In the genomic region with DNA sequence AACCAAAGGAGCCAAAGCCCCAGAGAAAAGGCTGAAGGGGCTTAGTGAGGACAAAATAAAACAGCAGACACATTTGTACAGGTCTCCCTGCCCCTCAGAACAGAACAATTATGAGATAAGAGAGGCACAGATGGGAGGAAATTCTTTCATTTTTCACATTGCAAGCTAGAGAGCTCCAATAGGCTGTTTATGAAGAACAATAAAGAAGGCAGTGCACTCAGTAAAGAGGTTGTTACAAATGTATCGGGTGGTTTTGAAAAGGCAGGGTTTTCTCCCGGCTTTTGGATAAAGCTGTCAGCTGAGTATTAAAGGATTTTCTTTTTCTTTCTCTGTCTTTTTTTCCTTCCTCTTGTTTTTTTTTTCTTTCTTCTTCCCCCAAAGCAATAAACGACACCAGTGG, we compare ENCODE assay signal across 33 mouse cellular contexts. TPM values are rescaled to one million over a fixed set of nuclear protein-coding genes. Genes with fewer than 3 reads are reported as not detected.
DNase-seq lines count a peak whose midpoint lies in the region; ATAC-seq and TF ChIP-seq lines count a peak whose summit lies in the region.
"Had no signal": no experiment of that assay in that cellular context is flagged by ENCODE, and none has a peak within 500 bp of the region (broad histone marks: within the 10 kb centered on the region; RNA-seq: fewer than 3 reads in every experiment).

No protein-coding gene starts in this region.

- H3K4me3 ChIP-seq in forebrain, embryonic 14.5 days (ENCODE audit: low read depth, low read length), result no peak overlapping the region
- no peak overlapping the region for H3K4me3 ChIP-seq in forebrain, embryonic 10.5 days
- no peak overlapping the region for H3K4me3 ChIP-seq in layer of hippocampus, adult 2 months
- H3K4me3 ChIP-seq: embryonic facial prominence, embryonic 13.5 days; erythroblast, embryonic 14.5 days had no signal

- no peak overlapping the region for H3K9ac ChIP-seq in forebrain, embryonic 14.5 days (ENCODE audit: low read length)
- H3K9ac ChIP-seq: embryonic facial prominence, embryonic 13.5 days; liver, embryonic 14.5 days had no signal

- WGBS in forebrain, embryonic 14.5 days, result 6% methylated on average over 3 of the region's 3 CpGs
- WGBS in forebrain, embryonic 10.5 days, result 51% methylated on average over 3 of the region's 3 CpGs

- H3K27ac ChIP-seq in forebrain, embryonic 14.5 days (ENCODE audit: low read depth, low read length), result no peak overlapping the region
- no peak overlapping the region for H3K27ac ChIP-seq in forebrain, embryonic 10.5 days
- H3K27ac ChIP-seq in layer of hippocampus, adult 2 months, result peak overlapping the region; percentile 51; the same call in 1 of the 2 replicates
- H3K27ac ChIP-seq: embryonic facial prominence, embryonic 13.5 days; kidney, postnatal 0 days; liver, embryonic 14.5 days; macrophage had no signal

- peaks cover 8% of the 10 kb centered on the region for H3K4me1 ChIP-seq in forebrain, embryonic 14.5 days (ENCODE audit: control insufficient read depth, insufficient read depth, low read length)
- peaks cover 23% of the 10 kb centered on the region for H3K4me1 ChIP-seq in forebrain, embryonic 10.5 days

- H3K4me2 ChIP-seq in forebrain, embryonic 14.5 days (ENCODE audit: low read length), result peak overlapping the region; percentile 22; the same call in 1 of the 2 replicates
- H3K4me2 ChIP-seq: embryonic facial prominence, embryonic 13.5 days had no signal

- H3K36me3 ChIP-seq in forebrain, embryonic 14.5 days (ENCODE audit: control insufficient read depth, insufficient read depth, low read length), result no peaks in the 10 kb centered on the region
- no peaks in the 10 kb centered on the region for H3K36me3 ChIP-seq in forebrain, embryonic 10.5 days (replicated peaks)
- H3K36me3 ChIP-seq: embryonic facial prominence, embryonic 13.5 days had no signal

- no peak for ATAC-seq in forebrain, embryonic 14.5 days
- no peak for ATAC-seq in inflammation-experienced regulatory T-cells, adult 6 months
- ATAC-seq: intestine, embryonic 16.5 days; Patski had no signal

- TF ChIP-seq CTCF in layer of hippocampus, adult 2 months (conservative IDR thresholded peaks at IDR 0.05), result no peak

- no peaks in the 10 kb centered on the region for H3K27me3 ChIP-seq in forebrain, embryonic 14.5 days (replicated peaks; ENCODE audit: control insufficient read depth, insufficient read depth, low read length)
- 0 out of 2 replicates have a peak, but pooled peaks cover 14% of the 10 kb centered on the region for H3K27me3 ChIP-seq in forebrain, embryonic 10.5 days (ENCODE audit: poor library complexity, severe bottlenecking)
- H3K27me3 ChIP-seq: embryonic facial prominence, embryonic 13.5 days; Patski had no signal

- no peaks in the 10 kb centered on the region for H3K9me3 ChIP-seq in forebrain, embryonic 14.5 days (replicated peaks; ENCODE audit: control insufficient read depth, low read length)
- no peaks in the 10 kb centered on the region for H3K9me3 ChIP-seq in forebrain, embryonic 10.5 days
- H3K9me3 ChIP-seq: embryonic facial prominence, embryonic 13.5 days had no signal

- peak; percentile 50 for DNase-seq in forebrain, embryonic 14.5 days (ENCODE audit: low spot score)
- no peak for DNase-seq in forebrain, embryonic 10.5 days (ENCODE audit: extremely low spot score, low spot score)
- no peak for DNase-seq in layer of hippocampus, adult 2 months (ENCODE audit: low spot score in 2 of 2)
- DNase-seq in layer of hippocampus, adult 18-20 months (ENCODE audit: low spot score in 2 of 2), result no peak
- DNase-seq in testis, postnatal 14 days (ENCODE audit: low spot score), result peak; percentile 15
- DNase-seq in testis, postnatal 10 days (ENCODE audit: low spot score), result no peak
- DNase-seq: adrenal gland, postnatal 10 days; cerebellum, adult 11 months; cerebellum, adult 9-10 months; embryo, embryonic 11 days; gastrocnemius, postnatal 14 days; heart, postnatal 14 days; kidney, adult 8-10 months; kidney, postnatal 4 days; layer of hippocampus, adult 9-11 months; liver; lung, adult 2 months; lung, postnatal 10 days; right cerebral cortex, adult 18-20 months; spleen, adult 18-20 months; thymus, adult 2 months; thymus, postnatal 36 days had no signal

RNA-seq across cellular contexts. Expression of gene Klhl29, which starts 40.3 kb away (rescaled TPM):
- polyA plus RNA-seq in forebrain, embryonic 14.5 days (2014; fragmentation: Nextera tagmentation; extraction: Ambion mirVana), result 8.5 and 11.0 TPM in 2 replicates
- polyA plus RNA-seq in forebrain, embryonic 10.5 days (2016; fragmentation: Nextera tagmentation; extraction: Ambion mirVana), result 0.90 and 1.2 TPM in 2 replicates
- total RNA-seq in layer of hippocampus, adult 2 months (2021), result 10 to 100 TPM; 38.9 to 40.9 TPM
- total RNA-seq in layer of hippocampus, adult 18-20 months (2021), result 10 to 100 TPM; 40.8 to 44.5 TPM
- polyA plus RNA-seq in inflammation-experienced regulatory T-cells, adult 6 months (2017; shearing (Covaris generic)), result under 1 TPM in 2 of 3 experiments, not detected in 1; 0.33 to 0.42 TPM
- total RNA-seq: granulocyte monocyte progenitor cell, adult 5-6 weeks; megakaryocyte-erythroid progenitor cell, adult 5-6 weeks; MEL had no signal
- polyA plus RNA-seq: erythroblast, embryonic 14.5 days; macrophage had no signal

Comparison
In these comparisons a context has a peak if more than half of its experiments do, and no peak if none do; other contexts are left out.
1. DNase-seq: peak in forebrain, embryonic 14.5 days (single experiment) and testis, postnatal 14 days (single experiment); none in forebrain, embryonic 10.5 days (single experiment), layer of hippocampus, adult 2 months (0 of 2), layer of hippocampus, adult 18-20 months (0 of 2) and testis, postnatal 10 days (single experiment).